Mouse (Mus musculus) neural tube, embryonic 12.5 days (tissue): ENCODE measurements around the gene Prok1. TPM values are rescaled to one million over a fixed set of nuclear protein-coding genes. Genes with fewer than 3 reads are reported as not detected.

Experiments used
- ATAC-seq: fragments of 200-750 bp; cut with Nextera tagmentation; 2 replicates; pipeline ENCODE4 v1.8.0; 2017; ENCODE audit warnings: low read depth, mild to moderate bottlenecking, moderate TSS enrichment, moderate library complexity; ENCODE audit not compliant: low FRiP score
- H3K27ac ChIP-seq: fragments of 300-500 bp; sonication (generic); 2 replicates; pipeline ENCODE4 v1.5.1; 2016
- H3K27me3 ChIP-seq: fragments of 300-500 bp; sonication (generic); replicated peaks from 2 replicates; pipeline ENCODE4 v1.6.1; 2016; ENCODE audit warnings: mild to moderate bottlenecking
- H3K36me3 ChIP-seq: fragments of 300-500 bp; sonication (generic); 2 replicates; pipeline ENCODE4 v1.6.1; 2016; ENCODE audit warnings: mild to moderate bottlenecking
- H3K4me1 ChIP-seq: fragments of 300-500 bp; sonication (generic); 2 replicates; pipeline ENCODE4 v1.6.1; 2016
- H3K4me2 ChIP-seq: fragments of 300-500 bp; sonication (generic); replicated peaks from 2 replicates; pipeline ENCODE4 v1.6.1; 2016; ENCODE audit warnings: mild to moderate bottlenecking
- H3K4me3 ChIP-seq: fragments of 300-500 bp; sonication (generic); 2 replicates; pipeline ENCODE4 v1.5.1; 2016
- H3K9ac ChIP-seq: fragments of 300-500 bp; sonication (generic); 2 replicates; pipeline ENCODE4 v1.6.1; 2016; ENCODE audit warnings: mild to moderate bottlenecking
- H3K9me3 ChIP-seq: fragments of 300-500 bp; sonication (generic); 2 replicates; pipeline ENCODE4 v1.6.1; 2016; ENCODE audit warnings: mild to moderate bottlenecking
- WGBS: fragments of 180-500 bp; shearing (Covaris S2); methylation state at CpG from one replicate; pipeline ENCODE4 v1.1.7; 2016; 5-methylcytosine and 5-hydroxymethylcytosine counted together
- polyA plus RNA-seq: library from polyadenylated mRNA; unstranded; fragments of >200 nt; fragmentation: Nextera tagmentation; extraction: Ambion mirVana; gene quantifications from 2 replicates; pipeline ENCODE4 v1.2.1, GENCODE M21; 2016

Prok1 gene
- polyA plus RNA-seq, 1 experiment from 2014 or later = not detected

DNA sequence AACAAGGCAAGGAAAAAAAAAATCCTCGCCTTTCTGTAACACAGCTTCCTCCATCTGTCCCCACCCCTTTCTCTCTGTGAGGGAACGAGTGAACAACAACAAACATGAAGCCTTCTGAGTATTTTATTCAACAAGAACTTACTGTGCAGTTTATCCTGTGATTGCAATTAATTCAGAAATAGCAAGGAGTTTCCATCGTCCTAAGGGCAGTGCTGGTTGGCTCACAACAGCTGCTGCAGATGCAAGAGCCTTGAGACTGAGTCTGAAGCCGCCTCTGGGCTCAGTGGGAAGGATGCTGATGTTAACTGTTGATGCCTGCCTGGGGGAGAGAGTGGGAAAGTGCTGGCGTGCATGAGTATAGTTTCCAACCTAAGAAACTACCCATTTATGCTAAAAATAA, 18.4 kb upstream of the Prok1 start:
- H3K4me1 ChIP-seq = peaks cover 22% of the 10 kb centered on the region
- 74% methylated on average over 5 of the region's 5 CpGs for WGBS
- ATAC-seq = no peak
- no peaks in the 10 kb centered on the region for H3K27me3 ChIP-seq
- H3K36me3 ChIP-seq = no peaks in the 10 kb centered on the region
- H3K27ac ChIP-seq = no peak overlapping the region
- no peak overlapping the region for H3K4me3 ChIP-seq
- no peak overlapping the region for H3K9ac ChIP-seq
- H3K9me3 ChIP-seq = no peaks in the 10 kb centered on the region
- H3K4me2 ChIP-seq = no peak overlapping the region

DNA sequence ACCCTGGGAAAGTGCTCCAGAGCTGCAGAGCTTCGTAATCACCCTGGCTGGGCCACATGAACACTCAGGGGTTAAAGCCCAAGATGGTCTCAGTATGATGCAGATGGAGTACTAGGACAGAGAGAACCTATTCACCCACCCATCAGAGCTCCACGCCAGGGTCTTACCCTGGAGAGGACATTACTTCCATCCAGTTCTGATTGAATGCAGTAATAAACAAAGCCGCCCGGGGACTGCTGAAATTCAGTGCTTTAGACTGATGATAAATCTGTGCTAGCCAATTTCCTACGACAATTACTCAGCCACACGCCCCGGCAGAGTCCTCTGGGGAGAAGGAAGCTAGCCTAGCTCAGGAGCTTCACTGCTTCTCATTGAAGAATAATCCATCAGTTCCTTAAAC, 17.2 kb upstream of the Prok1 start:
- H3K9me3 ChIP-seq = no peaks in the 10 kb centered on the region
- peaks cover 21% of the 10 kb centered on the region for H3K4me1 ChIP-seq
- H3K27ac ChIP-seq = no peak overlapping the region
- no peak overlapping the region for H3K4me3 ChIP-seq
- H3K9ac ChIP-seq = no peak overlapping the region
- H3K36me3 ChIP-seq = no peaks in the 10 kb centered on the region
- 54% methylated on average over 7 of the region's 7 CpGs for WGBS
- no peaks in the 10 kb centered on the region for H3K27me3 ChIP-seq
- peak; percentile 65 for ATAC-seq
- H3K4me2 ChIP-seq = no peak overlapping the region

GRCm38 (mm10) chr3:107255992-107256391, 16.5 kb upstream of the Prok1 start:
- 85% methylated on average over 3 of the region's 3 CpGs for WGBS
- no peaks in the 10 kb centered on the region for H3K36me3 ChIP-seq
- H3K27me3 ChIP-seq = no peaks in the 10 kb centered on the region
- H3K9ac ChIP-seq = no peak overlapping the region
- no peak overlapping the region for H3K4me2 ChIP-seq
- no peak for ATAC-seq
- H3K27ac ChIP-seq = no peak overlapping the region
- H3K4me1 ChIP-seq = peaks cover 14% of the 10 kb centered on the region
- no peaks in the 10 kb centered on the region for H3K9me3 ChIP-seq
- H3K4me3 ChIP-seq = no peak overlapping the region

- Histone ChIP-seq H3K9me3 (no peaks in the 10 kb centered on the region), H3K4me2 (no peak overlapping the region), H3K9ac (no peak overlapping the region), H3K4me1 (peaks cover 8% of the 10 kb centered on the region), H3K27ac (no peak overlapping the region), H3K4me3 (no peak overlapping the region), H3K36me3 (no peaks in the 10 kb centered on the region), H3K27me3 (no peaks in the 10 kb centered on the region)
- no peak for ATAC-seq
- WGBS = 88% methylated on average over 5 of the region's 5 CpGs
Observed at GRCm38 (mm10) chr3:107253925-107254324, 14.4 kb upstream of the Prok1 start.

GRCm38 (mm10) chr3:107252035-107252434, 12.5 kb upstream of the Prok1 start:
- Histone ChIP-seq H3K9me3 (no peaks in the 10 kb centered on the region), H3K4me2 (no peak overlapping the region), H3K36me3 (no peaks in the 10 kb centered on the region), H3K27ac (no peak overlapping the region), H3K27me3 (no peaks in the 10 kb centered on the region), H3K4me3 (no peak overlapping the region), H3K4me1 (peaks cover 5% of the 10 kb centered on the region; the same call in 1 of the 2 replicates), H3K9ac (no peak overlapping the region)
- 76% methylated on average over 4 of the region's 4 CpGs for WGBS
- ATAC-seq = no peak

GRCm38 (mm10) chr3:107250320-107250719, 10.8 kb upstream of the Prok1 start:
- H3K27ac ChIP-seq = no peak overlapping the region
- WGBS = 65% methylated on average over 2 of the region's 2 CpGs
- H3K9me3 ChIP-seq = no peaks in the 10 kb centered on the region
- no peaks in the 10 kb centered on the region for H3K36me3 ChIP-seq
- no peak for ATAC-seq
- H3K4me1 ChIP-seq = no peaks in the 10 kb centered on the region
- no peak overlapping the region for H3K4me3 ChIP-seq
- H3K4me2 ChIP-seq = no peak overlapping the region
- no peak overlapping the region for H3K9ac ChIP-seq
- H3K27me3 ChIP-seq = no peaks in the 10 kb centered on the region

GRCm38 (mm10) chr3:107249042-107249441, 9.5 kb upstream of the Prok1 start:
- Histone ChIP-seq H3K36me3 (no peaks in the 10 kb centered on the region), H3K27ac (no peak overlapping the region), H3K4me3 (no peak overlapping the region), H3K4me2 (no peak overlapping the region), H3K27me3 (no peaks in the 10 kb centered on the region), H3K9ac (no peak overlapping the region), H3K4me1 (no peaks in the 10 kb centered on the region), H3K9me3 (no peaks in the 10 kb centered on the region)
- 71% methylated on average over 3 of the region's 3 CpGs for WGBS
- no peak for ATAC-seq

GRCm38 (mm10) chr3:107246876-107247275, 7.4 kb upstream of the Prok1 start:
- Histone ChIP-seq H3K27me3 (no peaks in the 10 kb centered on the region), H3K27ac (no peak overlapping the region), H3K4me2 (no peak overlapping the region), H3K4me3 (no peak overlapping the region), H3K9me3 (no peaks in the 10 kb centered on the region), H3K9ac (no peak overlapping the region), H3K36me3 (no peaks in the 10 kb centered on the region), H3K4me1 (no peaks in the 10 kb centered on the region)
- no peak for ATAC-seq
- WGBS = 83% methylated on average over 6 of the region's 6 CpGs

- H3K36me3 ChIP-seq = no peaks in the 10 kb centered on the region
- H3K27ac ChIP-seq = no peak overlapping the region
- no peak overlapping the region for H3K4me3 ChIP-seq
- H3K9me3 ChIP-seq = no peaks in the 10 kb centered on the region
- WGBS = 47% methylated on average over 14 of the region's 14 CpGs
- H3K27me3 ChIP-seq = no peaks in the 10 kb centered on the region
- H3K4me2 ChIP-seq = no peak overlapping the region
- H3K9ac ChIP-seq = no peak overlapping the region
- ATAC-seq = no peak
- no peaks in the 10 kb centered on the region for H3K4me1 ChIP-seq
Observed at GRCm38 (mm10) chr3:107241389-107242094, 2.0 kb upstream of the Prok1 start.

DNA sequence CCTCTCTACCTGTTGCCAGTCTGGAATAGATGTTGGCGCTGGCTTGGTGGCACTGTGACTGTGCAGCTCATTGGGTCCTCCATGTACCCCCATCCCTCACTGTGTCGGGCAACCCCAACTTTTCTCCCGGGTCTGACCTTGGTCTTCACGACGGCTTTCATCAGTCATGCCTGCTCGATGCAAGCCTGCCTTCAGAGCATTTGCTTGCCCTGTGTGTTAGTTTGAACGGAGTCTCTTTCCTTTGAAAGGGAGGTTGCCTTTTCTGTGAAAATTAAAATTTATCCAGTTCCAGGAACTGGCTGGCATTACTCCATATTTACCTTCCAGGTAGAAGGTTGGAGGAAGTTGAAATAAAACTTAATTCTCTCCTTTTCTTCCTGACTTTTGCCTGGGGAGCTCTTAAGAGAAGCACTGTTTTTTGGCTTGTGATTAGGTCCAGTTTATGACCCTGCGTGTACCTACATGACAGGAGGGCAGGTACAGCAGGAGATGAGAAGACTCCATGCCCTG, 981 bp downstream of the Prok1 start:
- H3K4me3 ChIP-seq = no peak overlapping the region
- ATAC-seq = no peak
- no peaks in the 10 kb centered on the region for H3K36me3 ChIP-seq
- H3K4me2 ChIP-seq = no peak overlapping the region
- no peaks in the 10 kb centered on the region for H3K9me3 ChIP-seq
- no peak overlapping the region for H3K9ac ChIP-seq
- no peak overlapping the region for H3K27ac ChIP-seq
- 90% methylated on average over 8 of the region's 8 CpGs for WGBS
- H3K4me1 ChIP-seq = no peaks in the 10 kb centered on the region
- no peaks in the 10 kb centered on the region for H3K27me3 ChIP-seq

DNA sequence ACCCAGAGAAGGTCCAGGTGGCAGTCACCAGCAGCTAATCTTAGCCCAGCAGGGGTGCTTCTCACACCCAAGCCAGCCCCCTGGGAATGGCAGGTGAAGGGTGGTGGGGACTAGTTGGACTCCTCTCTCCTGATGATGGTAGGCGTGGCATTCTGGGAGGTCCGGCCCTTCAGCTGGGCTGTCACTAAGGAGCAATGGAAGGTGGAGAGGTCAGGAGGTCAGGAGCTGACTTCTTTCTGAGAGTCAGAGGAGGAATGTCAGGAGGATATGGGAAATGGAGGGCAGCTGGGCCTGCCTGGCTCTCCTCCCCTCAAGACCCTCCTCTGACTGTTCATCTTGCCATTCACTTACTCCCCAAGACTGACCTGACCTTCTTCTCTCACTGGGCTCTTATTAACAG, 1.5 kb downstream of the Prok1 start:
- no peak for ATAC-seq

GRCm38 (mm10) chr3:107233945-107234344, 5.6 kb downstream of the Prok1 start:
- no peaks in the 10 kb centered on the region for H3K36me3 ChIP-seq
- no peak overlapping the region for H3K9ac ChIP-seq
- H3K27ac ChIP-seq = no peak overlapping the region
- no peaks in the 10 kb centered on the region for H3K27me3 ChIP-seq
- H3K4me1 ChIP-seq = no peaks in the 10 kb centered on the region
- H3K4me3 ChIP-seq = no peak overlapping the region
- 23% methylated on average over 2 of the region's 2 CpGs for WGBS
- no peak overlapping the region for H3K4me2 ChIP-seq
- H3K9me3 ChIP-seq = no peaks in the 10 kb centered on the region
- peak; percentile 8; the same call in 1 of the 2 replicates for ATAC-seq

More for the DNA sequence above, 1.5 kb downstream of the Prok1 start:
- WGBS = 48% methylated on average over 2 of the region's 2 CpGs
- no peaks in the 10 kb centered on the region for H3K9me3 ChIP-seq
- no peaks in the 10 kb centered on the region for H3K36me3 ChIP-seq
- no peak overlapping the region for H3K4me3 ChIP-seq
- H3K4me1 ChIP-seq = no peaks in the 10 kb centered on the region
- H3K27ac ChIP-seq = no peak overlapping the region
- H3K27me3 ChIP-seq = no peaks in the 10 kb centered on the region
- no peak overlapping the region for H3K9ac ChIP-seq
- H3K4me2 ChIP-seq = no peak overlapping the region

- no peak overlapping the region for H3K9ac ChIP-seq
- no peaks in the 10 kb centered on the region for H3K9me3 ChIP-seq
- peak; percentile 33; the same call in 1 of the 2 replicates for ATAC-seq
- no peaks in the 10 kb centered on the region for H3K4me1 ChIP-seq
- H3K4me3 ChIP-seq = no peak overlapping the region
- no peaks in the 10 kb centered on the region for H3K36me3 ChIP-seq
- H3K27me3 ChIP-seq = no peaks in the 10 kb centered on the region
- WGBS = 8% methylated on average over 11 of the region's 11 CpGs
- no peak overlapping the region for H3K4me2 ChIP-seq
- no peak overlapping the region for H3K27ac ChIP-seq
Observed at GRCm38 (mm10) chr3:107233351-107233813, 6.1 kb downstream of the Prok1 start.
